Mouse (Mus musculus) limb, embryonic 15.5 days (tissue): Measurements from ENCODE around the gene Ptger1. TPM values are rescaled to one million over a fixed set of nuclear protein-coding genes. Genes with fewer than 3 reads are reported as not detected.

Experiments used
- ATAC-seq: fragments of 200-750 bp; cut with Nextera tagmentation; 2 replicates; pipeline ENCODE4 v1.8.0; 2017; ENCODE audit warnings: low read depth, moderate TSS enrichment; ENCODE audit not compliant: insufficient number of reproducible peaks, low FRiP score, low TSS enrichment
- H3K27ac ChIP-seq: fragments of 300-500 bp; sonication (generic); 2 replicates; pipeline ENCODE4 v1.5.1; 2015; ENCODE audit warnings: moderate library complexity, mild to moderate bottlenecking, inconsistent platforms
- H3K27me3 ChIP-seq: fragments of 300-500 bp; sonication (generic); 2 replicates; pipeline ENCODE4 v1.6.1; 2015; ENCODE audit warnings: inconsistent platforms
- H3K36me3 ChIP-seq: fragments of 300-500 bp; sonication (generic); 2 replicates; pipeline ENCODE4 v1.6.1; 2015; ENCODE audit warnings: inconsistent platforms
- H3K4me1 ChIP-seq: fragments of 300-500 bp; sonication (generic); 2 replicates; pipeline ENCODE4 v1.6.1; 2015; ENCODE audit warnings: inconsistent platforms
- H3K4me2 ChIP-seq: fragments of 300-500 bp; sonication (generic); 2 replicates; pipeline ENCODE4 v1.6.1; 2015; ENCODE audit warnings: mild to moderate bottlenecking, inconsistent platforms
- H3K4me3 ChIP-seq: fragments of 300-500 bp; sonication (generic); 2 replicates; pipeline ENCODE4 v1.5.1; 2015; ENCODE audit warnings: mild to moderate bottlenecking, inconsistent platforms
- H3K9ac ChIP-seq: fragments of 300-500 bp; sonication (generic); 2 replicates; pipeline ENCODE4 v1.6.1; 2015; ENCODE audit warnings: inconsistent platforms
- H3K9me3 ChIP-seq: fragments of 300-500 bp; sonication (generic); 2 replicates; pipeline ENCODE4 v1.6.1; 2016; ENCODE audit warnings: inconsistent platforms
- WGBS: fragments of 180-500 bp; shearing (Covaris S2); methylation state at CpG from one replicate; pipeline ENCODE4 v1.1.7; 2015; 5-methylcytosine and 5-hydroxymethylcytosine counted together
- polyA plus RNA-seq: library from polyadenylated mRNA; unstranded; fragments of >200 nt; fragmentation: Nextera tagmentation; extraction: Ambion mirVana; gene quantifications from 2 replicates; pipeline ENCODE4 v1.2.1, GENCODE M21; 2015

The Ptger1 gene
- polyA plus RNA-seq, 1 experiment from 2014 or later: 0.95 TPM

DNA sequence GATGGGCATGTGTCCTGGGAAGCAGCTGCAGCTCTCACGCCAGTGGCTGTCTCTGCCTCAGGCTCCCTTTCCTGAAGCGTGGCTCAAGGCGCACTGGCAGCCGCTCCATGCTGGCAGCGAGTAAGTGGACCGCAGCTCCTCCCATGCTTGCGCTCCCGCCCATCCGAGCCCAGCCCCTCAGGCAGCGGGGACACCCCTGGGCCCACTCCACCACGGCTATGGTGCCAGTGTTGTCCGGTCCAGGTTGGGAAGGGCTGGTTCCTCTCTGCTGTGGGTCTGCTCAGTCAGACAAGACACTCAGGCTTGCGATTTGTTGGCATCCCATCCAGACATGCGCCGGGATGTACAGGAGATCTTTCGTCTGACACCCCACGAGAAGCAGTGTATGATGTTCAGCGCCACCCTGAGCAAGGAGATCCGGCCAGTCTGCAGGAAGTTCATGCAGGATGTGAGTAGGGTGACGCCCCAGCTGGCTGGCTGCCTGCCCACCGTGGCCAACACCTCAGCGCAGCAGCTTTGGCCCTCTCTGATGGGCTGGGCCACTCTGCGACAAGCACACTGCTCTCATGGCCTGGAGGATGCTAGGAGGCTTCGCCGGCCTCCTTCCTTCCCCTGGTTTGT is 55.0 kb downstream of the Ptger1 start:
- Histone ChIP-seq H3K4me1 (peaks cover 10% of the 10 kb centered on the region), H3K27ac (no peak overlapping the region), H3K9ac (no peak overlapping the region), H3K9me3 (no peaks in the 10 kb centered on the region), H3K27me3 (no peaks in the 10 kb centered on the region), H3K36me3 (peaks cover 75% of the 10 kb centered on the region), H3K4me2 (no peak overlapping the region), H3K4me3 (no peak overlapping the region)
- ATAC-seq: no peak
- 88% methylated on average over 25 of the region's 25 CpGs for whole genome bisulfite sequencing

Other genes starting within 250 kb of the Ptger1 start
- gene Scoc, start 208.3 kb upstream of the Ptger1 start, polyA plus RNA-seq: 96.1 and 112 TPM in 2 replicates
- gene Olfr370, start 130.9 kb upstream of the Ptger1 start, polyA plus RNA-seq: not detected in 2 replicates
- gene Ndufb7, start 100.0 kb upstream of the Ptger1 start, polyA plus RNA-seq: 253 and 288 TPM in 2 replicates
- gene Tecr, start 58.7 kb upstream of the Ptger1 start, polyA plus RNA-seq: 544 and 583 TPM in 2 replicates
- gene Dnajb1, start 58.5 kb upstream of the Ptger1 start, polyA plus RNA-seq: 78.5 and 79.1 TPM in 2 replicates
- 182 and 187 TPM in 2 replicates for gene Gipc1, start 14.0 kb upstream of the Ptger1 start, polyA plus RNA-seq
- gene Pkn1, start 32.5 kb downstream of the Ptger1 start, polyA plus RNA-seq: 19.6 and 20.0 TPM in 2 replicates
- gene Ddx39, start 48.5 kb downstream of the Ptger1 start, polyA plus RNA-seq: 126 and 127 TPM in 2 replicates
- gene Adgre5, start 74.6 kb downstream of the Ptger1 start, polyA plus RNA-seq: 46.1 and 52.6 TPM in 2 replicates
- gene Adgrl1, start 233.4 kb downstream of the Ptger1 start, polyA plus RNA-seq: 17.2 and 23.5 TPM in 2 replicates